Comparison of ENCODE assay signal across 20 mouse cellular contexts in genomic region chr3:79968426-79968825, GRCm38 (mm10).
A peak's percentile ranks its signal among the peaks of the same experiment; 100 is the strongest.
DNase-seq lines count a peak whose midpoint lies in the region; ATAC-seq and TF ChIP-seq lines count a peak whose summit lies in the region.
"Had no signal": no experiment of that assay in that cellular context is flagged by ENCODE, and none has a peak within 500 bp of the region (broad histone marks: within the 10 kb centered on the region; RNA-seq: fewer than 3 reads in every experiment).

No protein-coding gene starts in this region.

- no peak for TF ChIP-seq POLR2A in MEL (IDR thresholded peaks at IDR 0.05; ENCODE audit: control insufficient read depth in 1 of 2, insufficient read depth in 1 of 2, low read depth in 1 of 2, low read length in 2 of 2, poor library complexity in 1 of 2)

- H3K27ac ChIP-seq in MEL (ENCODE audit: control insufficient read depth, low read depth, low read length): peak overlapping the region; percentile 51; the same call in 1 of the 2 replicates
- no peak overlapping the region for H3K27ac ChIP-seq in kidney, embryonic 14.5 days (ENCODE audit: low read depth, low read length)
- H3K27ac ChIP-seq: embryonic facial prominence, embryonic 10.5 days; embryonic facial prominence, embryonic 12.5 days; forebrain, embryonic 13.5 days; forebrain, embryonic 15.5 days had no signal

- no peaks in the 10 kb centered on the region for H3K27me3 ChIP-seq in MEL (ENCODE audit: control insufficient read depth in 1 of 2, insufficient read depth in 2 of 2, low read length in 2 of 2)
- no peaks in the 10 kb centered on the region for H3K27me3 ChIP-seq in kidney, embryonic 14.5 days (ENCODE audit: control insufficient read depth, insufficient read depth, low read length)
- H3K27me3 ChIP-seq: embryonic facial prominence, embryonic 12.5 days; forebrain, embryonic 13.5 days; forebrain, embryonic 15.5 days; Patski had no signal

- H3K9ac ChIP-seq in MEL (ENCODE audit: control insufficient read depth, low read depth, low read length, poor library complexity, severe bottlenecking): no peak overlapping the region
- H3K9ac ChIP-seq in kidney, embryonic 14.5 days (ENCODE audit: low read depth, low read length): no peak overlapping the region
- H3K9ac ChIP-seq: embryonic facial prominence, embryonic 12.5 days; forebrain, embryonic 13.5 days; forebrain, embryonic 15.5 days had no signal

- H3K4me2 ChIP-seq in kidney, embryonic 14.5 days (replicated peaks; ENCODE audit: low read depth, low read length): no peak overlapping the region
- H3K4me2 ChIP-seq: embryonic facial prominence, embryonic 12.5 days; forebrain, embryonic 13.5 days; forebrain, embryonic 15.5 days had no signal

- no peak for TF ChIP-seq CTCF in MEL (IDR thresholded peaks at IDR 0.05 in 2 of 3, conservative IDR thresholded peaks at IDR 0.05 in 1 of 3; ENCODE audit: control insufficient read depth in 1 of 3, insufficient read depth in 1 of 3, low read depth in 2 of 3, low read length in 3 of 3, poor library complexity in 1 of 3, severe bottlenecking in 1 of 3)

- no peaks in the 10 kb centered on the region for H3K79me2 ChIP-seq in MEL (ENCODE audit: control insufficient read depth, insufficient read depth, low read length, poor library complexity)

- ATAC-seq in kidney, embryonic 14.5 days (ENCODE audit: low FRiP score, low TSS enrichment): no peak
- ATAC-seq: activated CD4-positive, CD25-positive, alpha-beta regulatory T cell, adult 4 months; forebrain, embryonic 13.5 days; forebrain, embryonic 15.5 days; Patski had no signal

- no peak for TF ChIP-seq EP300 in MEL (IDR thresholded peaks at IDR 0.05; ENCODE audit: low read depth in 1 of 2, low read length in 2 of 2)

- intact Hi-C loops in heart, postnatal 10 days (cut with DNase I): no loop called here

- no peaks in the 10 kb centered on the region for H3K9me3 ChIP-seq in MEL (replicated peaks; ENCODE audit: insufficient read depth, low read length)
- H3K9me3 ChIP-seq in kidney, embryonic 14.5 days (ENCODE audit: control insufficient read depth, low read length): no peaks in the 10 kb centered on the region
- H3K9me3 ChIP-seq: embryonic facial prominence, embryonic 10.5 days; embryonic facial prominence, embryonic 12.5 days; forebrain, embryonic 13.5 days; forebrain, embryonic 15.5 days had no signal

- 42% methylated on average over 2 of the region's 2 CpGs for WGBS in kidney, embryonic 14.5 days

- TF ChIP-seq RAD21 in MEL (IDR thresholded peaks at IDR 0.05; ENCODE audit: low read depth, low read length): no peak

- peaks cover 0 to 56% of the 10 kb centered on the region in 2 experiments; a peak in 2 of 4 replicates for H3K36me3 ChIP-seq in MEL (ENCODE audit: control insufficient read depth in 1 of 2, insufficient read depth in 2 of 2, low read length in 2 of 2)
- H3K36me3 ChIP-seq in kidney, embryonic 14.5 days (ENCODE audit: control insufficient read depth, insufficient read depth, low read length): no peaks in the 10 kb centered on the region
- H3K36me3 ChIP-seq: embryonic facial prominence, embryonic 10.5 days; embryonic facial prominence, embryonic 12.5 days; forebrain, embryonic 15.5 days had no signal

- peaks cover 32 to 40% of the 10 kb centered on the region in 2 experiments for H3K4me1 ChIP-seq in MEL (ENCODE audit: control insufficient read depth in 1 of 2, insufficient read depth in 2 of 2, low read length in 2 of 2)
- H3K4me1 ChIP-seq in kidney, embryonic 14.5 days (ENCODE audit: control insufficient read depth, insufficient read depth, low read length): no peaks in the 10 kb centered on the region
- H3K4me1 ChIP-seq: embryonic facial prominence, embryonic 10.5 days; embryonic facial prominence, embryonic 12.5 days; forebrain, embryonic 13.5 days; forebrain, embryonic 15.5 days had no signal

- peak; percentile 93 for DNase-seq in heart, adult 11 months
- no peak for DNase-seq in heart, postnatal 10 days
- DNase-seq in heart, adult 9 months (ENCODE audit: low spot score in 2 of 2): peak; percentile 34 to 39
- DNase-seq in heart, postnatal 4 days: no peak
- DNase-seq in MEL (ENCODE audit: low read depth, low spot score): peak; percentile 32
- DNase-seq: adrenal gland, adult 8-10 months; adrenal gland, postnatal 14 days; adrenal gland, postnatal 36 days; cerebellum, adult 11-12 months; cerebellum, adult 2 months; cerebellum, adult 9-10 months; cerebellum, postnatal 10 days; cerebellum, postnatal 25 days had no signal

- H3K4me3 ChIP-seq in MEL (ENCODE audit: control insufficient read depth in 1 of 2, insufficient read depth in 1 of 2, low read depth in 2 of 2, low read length in 2 of 2): no peak overlapping the region
- no peak overlapping the region for H3K4me3 ChIP-seq in kidney, embryonic 14.5 days (ENCODE audit: low read length)
- H3K4me3 ChIP-seq: embryonic facial prominence, embryonic 10.5 days; embryonic facial prominence, embryonic 12.5 days; forebrain, embryonic 13.5 days; forebrain, embryonic 15.5 days had no signal

TF ChIP-seq in MEL, 35 proteins besides CTCF, POLR2A, EP300 and RAD21:
- TF ChIP-seq ELF1 (IDR thresholded peaks at IDR 0.05; ENCODE audit: low read depth, low read length) (no peak), SMC3 (IDR thresholded peaks at IDR 0.05; ENCODE audit: low read depth, low read length) (no peak), ZKSCAN1 (IDR thresholded peaks at IDR 0.05; ENCODE audit: low read depth, low read length) (no peak), MAZ (IDR thresholded peaks at IDR 0.05; ENCODE audit: low read depth, low read length) (no peak), NRF1 (IDR thresholded peaks at IDR 0.05; ENCODE audit: insufficient read depth, low read depth, low read length, poor library complexity, severe bottlenecking) (no peak), ZNF384 (IDR thresholded peaks at IDR 0.05; ENCODE audit: low read depth, low read length) (no peak), GATA1 (IDR thresholded peaks at IDR 0.05; ENCODE audit: low read depth, low read length) (no peak), BHLHE40 (IDR thresholded peaks at IDR 0.05; ENCODE audit: borderline replicate concordance, low read depth, low read length) (no peak), ZMIZ1 (IDR thresholded peaks at IDR 0.05; ENCODE audit: low read depth, low read length) (no peak), ZC3H11A (IDR thresholded peaks at IDR 0.05; ENCODE audit: low read depth, low read length) (no peak), MYC (IDR thresholded peaks at IDR 0.05; ENCODE audit: low read depth, low read length) (no peak), JUND (IDR thresholded peaks at IDR 0.05; ENCODE audit: low read depth, low read length) (no peak), USF2 (IDR thresholded peaks at IDR 0.05; ENCODE audit: borderline replicate concordance in 1 of 2, insufficient read depth in 1 of 2, low read depth in 1 of 2, low read length in 2 of 2) (no peak), CHD1 (IDR thresholded peaks at IDR 0.05; ENCODE audit: low read depth, low read length) (no peak), USF1 (IDR thresholded peaks at IDR 0.05; ENCODE audit: low read depth, low read length) (no peak), KAT2A (conservative IDR thresholded peaks at IDR 0.05; ENCODE audit: low read depth, low read length) (no peak), TBP (IDR thresholded peaks at IDR 0.05; ENCODE audit: low read depth, low read length) (no peak), E2F4 (IDR thresholded peaks at IDR 0.05; ENCODE audit: borderline replicate concordance, low read depth, low read length) (no peak)

Comparison
In these comparisons a context has a peak if more than half of its experiments do, and no peak if none do; other contexts are left out.
1. DNase-seq: peak in heart, adult 11 months (single experiment), heart, adult 9 months (2 of 2) and MEL (single experiment); none in heart, postnatal 10 days (0 of 2) and heart, postnatal 4 days (single experiment).